Mouse (Mus musculus): ENCODE results near the gene Lrrk1.

DNA sequence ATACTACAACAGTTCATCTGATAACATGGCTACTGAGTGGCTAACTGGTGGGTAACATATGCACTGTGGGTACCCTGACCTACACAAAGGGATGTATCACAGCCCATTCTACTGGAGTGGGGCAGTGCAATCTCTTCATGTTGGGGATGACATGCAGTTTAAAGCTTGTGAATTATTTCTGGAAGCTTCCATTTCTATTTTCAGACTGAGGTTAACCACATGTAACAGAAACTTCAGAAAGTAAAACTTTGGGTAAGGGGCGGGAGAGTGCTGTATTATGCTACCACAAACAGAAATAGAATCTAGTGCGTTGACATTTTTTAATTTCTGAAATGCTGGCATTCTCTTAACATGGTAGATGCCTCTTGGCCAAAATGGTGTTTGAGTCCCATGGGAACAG, 178.2 kb downstream of the Lrrk1 start:
- no peak for TF ChIP-seq USF1 (IDR thresholded peaks at IDR 0.05; ENCODE audit: low read depth)
- no peak for TF ChIP-seq MYOD1 (IDR thresholded peaks at IDR 0.05; ENCODE audit: control insufficient read depth, insufficient read length, low read depth)

Measured in C2C12 (cell line).